Mouse (Mus musculus): ENCODE data around the gene 2310057M21Rik. TPM values are rescaled to one million over a fixed set of nuclear protein-coding genes. Genes with fewer than 3 reads are reported as not detected.

2310057M21Rik gene
- polyA plus RNA-seq (2012; rRNA removed) (2.8 and 4.6 TPM in 2 replicates), polyA plus RNA-seq (2014; fragmentation: Nextera tagmentation; extraction: Ambion mirVana) (7.7 and 9.2 TPM in 2 replicates)

- H3K36me3 ChIP-seq (replicated peaks; ENCODE audit: control insufficient read depth, insufficient read depth, low read depth), result peaks cover 10% of the 10 kb centered on the region
- peaks cover 9 to 13% of the 10 kb centered on the region in 2 experiments for H3K4me1 ChIP-seq (replicated peaks; ENCODE audit: control insufficient read depth in 2 of 2, insufficient read depth in 2 of 2, low read length in 1 of 2)
- no peaks in the 10 kb centered on the region for H3K27me3 ChIP-seq (ENCODE audit: control insufficient read depth, insufficient read depth, low read length)
- peak; percentile 84 to 86 (median 86) for DNase-seq (ENCODE audit: low read depth in 3 of 3, low spot score in 3 of 3)
- peak within 1 kb of the TSS; percentile 84 for H3K4me2 ChIP-seq (ENCODE audit: low read depth)
- peak within 1 kb of the TSS; percentile 67 for H3K27ac ChIP-seq
- under 1% methylated on average over 55 of the region's 55 CpGs for WGBS (ENCODE audit: insufficient replicate concordance)
- ATAC-seq (ENCODE audit: insufficient read depth), result peak; percentile 95
- TF ChIP-seq CTCF (IDR thresholded peaks at IDR 0.05; ENCODE audit: low read depth) (no peak; the same call in 1 of the 2 replicates), EP300 (IDR thresholded peaks at IDR 0.05; ENCODE audit: low read depth) (no peak)
- H3K9me3 ChIP-seq (ENCODE audit: control insufficient read depth, low read length), result no peaks in the 10 kb centered on the region
- H3K9ac ChIP-seq (replicated peaks), result peak within 1 kb of the TSS; percentile 91
- peak within 1 kb of the TSS; percentile 74 to 80 for H3K4me3 ChIP-seq (ENCODE audit: insufficient read depth in 1 of 2, low read depth in 2 of 2, low read length in 2 of 2)
Observed at GRCm38 (mm10) chr7:131362615-131363300, at the start of gene 2310057M21Rik. TSS of gene 2310057M21Rik (minus strand) at chr7:131362759.

- H3K27ac ChIP-seq, result no peak overlapping the region
- ATAC-seq (ENCODE audit: insufficient read depth) (no peak), DNase-seq (ENCODE audit: low read depth in 3 of 3, low spot score in 3 of 3) (no peak)
- WGBS (ENCODE audit: insufficient replicate concordance), result 59% methylated on average over 2 of the region's 2 CpGs
- no peak overlapping the region for H3K9ac ChIP-seq (replicated peaks)
- H3K4me3 ChIP-seq (ENCODE audit: insufficient read depth in 1 of 2, low read depth in 2 of 2, low read length in 2 of 2), result no peak overlapping the region
- H3K27me3 ChIP-seq (ENCODE audit: control insufficient read depth, insufficient read depth, low read length), result no peaks in the 10 kb centered on the region
- H3K4me2 ChIP-seq (ENCODE audit: low read depth), result no peak overlapping the region
- H3K36me3 ChIP-seq (replicated peaks; ENCODE audit: control insufficient read depth, insufficient read depth, low read depth), result no peaks in the 10 kb centered on the region
- TF ChIP-seq EP300 (IDR thresholded peaks at IDR 0.05; ENCODE audit: low read depth), result no peak
- TF ChIP-seq CTCF (IDR thresholded peaks at IDR 0.05; ENCODE audit: low read depth), result no peak
- H3K4me1 ChIP-seq (replicated peaks; ENCODE audit: control insufficient read depth in 2 of 2, insufficient read depth in 2 of 2, low read length in 1 of 2), result peaks cover 0 to 9% of the 10 kb centered on the region in 2 experiments; a peak in 2 of 4 replicates
- no peaks in the 10 kb centered on the region for H3K9me3 ChIP-seq (ENCODE audit: control insufficient read depth, low read length)
Observed at GRCm38 (mm10) chr7:131411941-131412270, 49.3 kb upstream of the 2310057M21Rik start.

- H3K9ac ChIP-seq (replicated peaks), result peak overlapping the region; percentile 69
- peaks cover 0 to 9% of the 10 kb centered on the region in 2 experiments; a peak in 2 of 4 replicates for H3K4me1 ChIP-seq (replicated peaks; ENCODE audit: control insufficient read depth in 2 of 2, insufficient read depth in 2 of 2, low read length in 1 of 2)
- H3K4me2 ChIP-seq (ENCODE audit: low read depth), result peak overlapping the region; percentile 90
- no peak overlapping the region for H3K27ac ChIP-seq
- H3K36me3 ChIP-seq (replicated peaks; ENCODE audit: control insufficient read depth, insufficient read depth, low read depth), result no peaks in the 10 kb centered on the region
- TF ChIP-seq CTCF (IDR thresholded peaks at IDR 0.05; ENCODE audit: low read depth) (no peak), EP300 (IDR thresholded peaks at IDR 0.05; ENCODE audit: low read depth) (no peak)
- 41% methylated on average over 10 of the region's 10 CpGs for WGBS (ENCODE audit: insufficient replicate concordance)
- H3K9me3 ChIP-seq (ENCODE audit: control insufficient read depth, low read length), result no peaks in the 10 kb centered on the region
- no peak for DNase-seq (ENCODE audit: low read depth in 3 of 3, low spot score in 3 of 3)
- peak overlapping the region; percentile 43 to 92 for H3K4me3 ChIP-seq (ENCODE audit: insufficient read depth in 1 of 2, low read depth in 2 of 2, low read length in 2 of 2)
- H3K27me3 ChIP-seq (ENCODE audit: control insufficient read depth, insufficient read depth, low read length), result no peaks in the 10 kb centered on the region
- ATAC-seq (ENCODE audit: insufficient read depth), result no peak
Observed at GRCm38 (mm10) chr7:131411221-131411940, 48.8 kb upstream of the 2310057M21Rik start.

GRCm38 (mm10) chr7:131410416-131411058 lies 48.0 kb upstream of the 2310057M21Rik start, which contains the start of the genes Ikzf5 and Acadsb:
TSS of gene Ikzf5 (minus strand) at chr7:131410521.
TSS of gene Acadsb (plus strand) at chr7:131410601.
- Histone ChIP-seq H3K9ac (replicated peaks) (peak within 1 kb of the TSS; percentile 97), H3K27me3 (ENCODE audit: control insufficient read depth, insufficient read depth, low read length) (no peaks in the 10 kb centered on the region), H3K4me1 (replicated peaks; ENCODE audit: control insufficient read depth in 2 of 2, insufficient read depth in 2 of 2, low read length in 1 of 2) (peaks cover 0 to 9% of the 10 kb centered on the region in 2 experiments; a peak in 2 of 4 replicates), H3K4me3 (ENCODE audit: insufficient read depth in 1 of 2, low read depth in 2 of 2, low read length in 2 of 2) (peak within 1 kb of the TSS; percentile 74 to 92), H3K36me3 (replicated peaks; ENCODE audit: control insufficient read depth, insufficient read depth, low read depth) (no peaks in the 10 kb centered on the region), H3K9me3 (ENCODE audit: control insufficient read depth, low read length) (no peaks in the 10 kb centered on the region), H3K27ac (peak within 1 kb of the TSS; percentile 71), H3K4me2 (ENCODE audit: low read depth) (peak within 1 kb of the TSS; percentile 90)
- TF ChIP-seq CTCF (IDR thresholded peaks at IDR 0.05; ENCODE audit: low read depth) (no peak; the same call in 1 of the 2 replicates), EP300 (IDR thresholded peaks at IDR 0.05; ENCODE audit: low read depth) (peak; percentile 72)
- ATAC-seq (ENCODE audit: insufficient read depth), result peak; percentile 100
- under 1% methylated on average over 42 of the region's 42 CpGs for whole genome bisulfite sequencing (ENCODE audit: insufficient replicate concordance)
- peak; percentile 97 to 98 (median 98) for DNase-seq (ENCODE audit: low read depth in 3 of 3, low spot score in 3 of 3)

Data from liver, embryonic 14.5 days (tissue).